ENCODE assay signal across 8 mouse cellular contexts in genomic region chr11:107794547-107795269, GRCm38 (mm10). TPM values are rescaled to one million over a fixed set of nuclear protein-coding genes. Genes with fewer than 3 reads are reported as not detected.
DNase-seq lines count a peak whose midpoint lies in the region; ATAC-seq lines count a peak whose summit lies in the region.

Cacng4 (minus strand) TSS chr11:107794557.

- peak within 1 kb of the TSS; percentile 86 for H3K4me3 ChIP-seq in hindbrain, embryonic 14.5 days (replicated peaks; ENCODE audit: low read length)
- H3K4me3 ChIP-seq in limb, embryonic 15.5 days: peak within 1 kb of the TSS; percentile 64

- peaks cover 4% of the 10 kb centered on the region for H3K36me3 ChIP-seq in hindbrain, embryonic 14.5 days (replicated peaks; ENCODE audit: control insufficient read depth, insufficient read depth)
- no peaks in the 10 kb centered on the region for H3K36me3 ChIP-seq in limb, embryonic 15.5 days

- no peaks in the 10 kb centered on the region for H3K27me3 ChIP-seq in hindbrain, embryonic 14.5 days (ENCODE audit: control insufficient read depth, insufficient read depth, low read length)
- H3K27me3 ChIP-seq in limb, embryonic 15.5 days: peaks cover 70% of the 10 kb centered on the region

- DNase-seq in cerebellum, postnatal 10 days: peak; percentile 65 to 78
- no peak for DNase-seq in cerebellum, adult 8-10 months
- DNase-seq in right cerebral cortex, adult 18-20 months: peak; percentile 55
- DNase-seq in right cerebral cortex, postnatal 36 days (ENCODE audit: low spot score in 2 of 2): no peak
- DNase-seq in hindbrain, embryonic 14.5 days (ENCODE audit: low spot score): peak; percentile 76
- peak; percentile 70 for DNase-seq in retina, embryonic 14.5 days (ENCODE audit: low spot score)
- no peak for DNase-seq in spleen, adult 12 weeks (ENCODE audit: low spot score)

- peak; percentile 61 for ATAC-seq in hindbrain, embryonic 14.5 days (ENCODE audit: low FRiP score)
- ATAC-seq in limb, embryonic 15.5 days (ENCODE audit: insufficient number of reproducible peaks, low FRiP score, low TSS enrichment, low read depth): no peak

- peak within 1 kb of the TSS; percentile 98 for H3K27ac ChIP-seq in hindbrain, embryonic 14.5 days
- H3K27ac ChIP-seq in limb, embryonic 15.5 days: peak within 1 kb of the TSS; percentile 33

- H3K4me1 ChIP-seq in hindbrain, embryonic 14.5 days (replicated peaks; ENCODE audit: control insufficient read depth, insufficient read depth, low read length): peaks cover 42% of the 10 kb centered on the region
- H3K4me1 ChIP-seq in limb, embryonic 15.5 days: peaks cover 30% of the 10 kb centered on the region

- peak within 1 kb of the TSS; percentile 98 for H3K9ac ChIP-seq in hindbrain, embryonic 14.5 days
- peak within 1 kb of the TSS; percentile 52 for H3K9ac ChIP-seq in limb, embryonic 15.5 days

- no peaks in the 10 kb centered on the region for H3K9me3 ChIP-seq in hindbrain, embryonic 14.5 days (ENCODE audit: control insufficient read depth, low read length)
- no peaks in the 10 kb centered on the region for H3K9me3 ChIP-seq in limb, embryonic 15.5 days

- peak within 1 kb of the TSS; percentile 79 for H3K4me2 ChIP-seq in hindbrain, embryonic 14.5 days (replicated peaks)
- H3K4me2 ChIP-seq in limb, embryonic 15.5 days: peak within 1 kb of the TSS; percentile 99

- WGBS in hindbrain, embryonic 14.5 days: under 1% methylated on average over 32 of the region's 73 CpGs
- 2% methylated on average over 22 of the region's 73 CpGs for WGBS in limb, embryonic 15.5 days

RNA-seq across cellular contexts. Expression of gene Cacng4, which starts in this region (rescaled TPM):
- 58.2 and 63.1 TPM in 2 replicates for polyA plus RNA-seq in hindbrain, embryonic 14.5 days (2014; fragmentation: Nextera tagmentation; extraction: Ambion mirVana)
- 3.8 and 4.3 TPM in 2 replicates for polyA plus RNA-seq in limb, embryonic 15.5 days (2015; fragmentation: Nextera tagmentation; extraction: Ambion mirVana)

Comparison
In these comparisons a context has a peak if more than half of its experiments do, and no peak if none do; other contexts are left out.
1. RNA of gene Cacng4 (polyA plus RNA-seq): 58.2 to 63.1 TPM in hindbrain, embryonic 14.5 days; 3.8 to 4.3 TPM in limb, embryonic 15.5 days; every median in the first group is over 10 times any median in the second.
2. DNase-seq: peak in cerebellum, postnatal 10 days (2 of 2), right cerebral cortex, adult 18-20 months (single experiment), hindbrain, embryonic 14.5 days (single experiment) and retina, embryonic 14.5 days (single experiment); none in cerebellum, adult 8-10 months (single experiment), right cerebral cortex, postnatal 36 days (0 of 2) and spleen, adult 12 weeks (single experiment).